Mouse (Mus musculus) spleen, postnatal 14 days (tissue): ENCODE measurements around the gene Gm3238.
"Not testable (repeated sequence)": the region's sequence is repeated elsewhere in the genome, so short reads cannot be mapped to it uniquely, and the experiment has no call there.

Source experiments
- DNase-seq, 2 experiments: peaks; one replicate each; pipeline ENCODE4 v3.0.0; 2021 to 2022; ENCODE audit warnings: low spot score in 2 of 2

The Gm3238 gene

DNA sequence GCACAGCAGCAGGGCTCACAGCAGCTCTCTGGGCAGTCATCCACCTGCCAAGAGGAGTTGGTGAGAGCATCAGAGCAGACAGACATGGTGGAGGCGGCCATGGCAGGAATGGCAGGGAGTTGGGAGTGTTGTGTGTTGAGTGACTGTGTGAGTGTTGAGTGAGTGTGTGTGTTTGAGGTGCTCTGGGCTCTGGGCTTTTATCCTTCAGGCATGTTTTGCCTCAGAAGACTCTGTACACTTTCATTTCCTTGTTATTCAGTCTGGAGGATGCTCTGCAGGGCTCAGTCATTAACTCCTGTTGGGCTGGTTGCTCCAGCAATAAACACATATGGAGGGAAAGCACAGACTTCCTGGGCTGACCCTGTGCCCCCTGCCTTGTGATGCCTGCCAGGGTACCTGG, at the start of gene Gm3238:
Gene Gm3238 (minus strand): TSS at position 101 of the 400 bp plus-strand sequence.
- DNase-seq = not testable (repeated sequence)

GRCm38 (mm10) chr10:77819203-77819602, 48.1 kb upstream of the Gm3238 start:
- no peak for DNase-seq

GRCm38 (mm10) chr10:77818523-77818922, 47.4 kb upstream of the Gm3238 start:
- no peak for DNase-seq

DNA sequence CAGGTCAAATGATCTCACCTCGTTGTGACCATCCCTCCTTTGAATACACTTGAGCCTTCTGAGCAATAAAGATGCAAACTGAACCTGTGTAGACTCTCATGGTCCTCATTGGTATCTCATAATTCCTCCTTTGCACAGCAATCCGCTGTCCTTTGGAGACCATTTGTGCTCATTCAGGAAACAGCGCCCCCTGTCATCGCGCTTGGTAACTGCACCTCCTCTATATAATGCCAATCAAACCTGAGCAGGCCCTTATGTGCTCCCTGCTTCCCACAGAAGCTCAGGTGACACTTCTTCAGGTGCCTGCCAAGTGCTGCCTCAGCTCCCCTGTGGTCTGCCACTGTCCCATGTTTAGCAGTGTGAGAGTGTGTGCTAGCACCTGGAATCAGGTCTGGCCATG, 44.4 kb upstream of the Gm3238 start:
- DNase-seq = peak in 1 of 2 experiments; percentile 9

DNA sequence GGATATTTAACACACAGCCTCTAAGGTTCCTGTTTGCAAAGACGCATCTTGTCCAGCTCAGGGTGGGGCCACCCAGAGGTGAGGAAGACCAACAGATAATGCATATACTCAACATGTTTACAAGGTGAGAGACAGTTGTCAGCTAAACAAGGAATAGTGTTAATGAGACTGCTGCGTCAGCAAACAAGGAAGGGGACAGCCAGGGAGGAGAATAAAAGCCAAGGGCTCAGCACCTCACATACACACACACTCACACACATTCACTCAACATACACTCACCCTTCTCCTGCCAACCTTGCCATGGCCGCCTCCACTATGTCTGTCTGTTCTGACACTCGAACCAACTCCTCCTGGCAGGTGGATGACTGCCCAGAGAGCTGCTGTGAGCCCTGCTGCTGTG, 43.3 kb upstream of the Gm3238 start, which contains the start of gene Gm2696:
Gene Gm2696 (plus strand): TSS at position 301 of the 400 bp plus-strand sequence.
- no peak for DNase-seq

DNA sequence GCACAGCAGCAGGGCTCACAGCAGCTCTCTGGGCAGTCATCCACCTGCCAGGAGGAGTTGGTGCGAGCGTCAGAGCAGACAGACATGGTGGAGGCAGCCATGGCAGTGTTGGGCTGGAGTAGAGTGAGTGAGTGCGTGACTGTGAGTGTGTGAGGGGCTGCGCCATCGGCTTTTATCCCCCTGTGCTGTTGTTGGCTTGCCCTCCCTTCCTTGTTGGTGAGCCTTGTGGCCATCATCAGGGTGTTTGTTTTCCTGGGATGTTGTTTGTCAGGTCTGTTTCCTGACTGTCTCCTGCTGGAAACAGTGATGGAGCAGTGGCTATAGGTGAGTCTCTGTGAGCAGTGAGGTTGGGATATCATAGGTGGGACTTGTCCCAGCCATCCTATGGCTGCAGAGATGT, 40.6 kb upstream of the Gm3238 start, which contains the start of gene Gm9507:
Gene Gm9507 (minus strand): TSS at position 101 of the 400 bp plus-strand sequence.
- no peak for DNase-seq

- DNase-seq = no peak
These were observed 33.0 kb upstream of the Gm3238 start for GRCm38 (mm10) chr10:77804095-77804494.

DNA sequence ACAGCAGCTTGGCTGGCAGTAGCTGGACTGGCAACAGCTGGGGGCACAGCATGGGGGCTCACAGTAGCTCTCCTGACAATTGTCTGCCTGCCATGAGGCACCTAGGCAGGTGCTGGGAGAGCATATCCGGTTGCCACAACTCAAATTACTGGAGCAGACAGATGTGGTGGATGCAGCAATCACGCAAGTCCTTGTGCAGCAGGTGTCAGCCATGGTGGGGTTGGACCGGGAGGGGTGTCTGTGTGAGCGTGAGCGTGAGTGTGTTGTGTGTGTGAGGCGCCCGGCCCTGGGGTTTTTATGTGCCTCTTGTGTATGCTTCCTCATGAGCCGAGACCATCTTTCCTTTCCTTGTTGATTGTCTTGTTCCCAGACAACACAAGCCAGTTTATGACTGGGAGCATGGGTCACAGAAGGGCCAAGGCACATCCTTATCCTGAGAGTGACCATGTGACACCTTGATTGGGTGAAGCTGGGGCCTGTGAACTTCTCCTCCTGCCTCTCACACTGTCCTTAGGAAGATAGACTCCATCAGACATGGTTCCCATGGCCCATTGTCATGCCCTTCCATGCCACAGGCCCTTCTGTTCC, 27.9 kb upstream of the Gm3238 start, which contains the start of gene Gm19668:
Gene Gm19668 (minus strand): TSS at position 213 of the 588 bp plus-strand sequence.
- DNase-seq = no peak

DNA sequence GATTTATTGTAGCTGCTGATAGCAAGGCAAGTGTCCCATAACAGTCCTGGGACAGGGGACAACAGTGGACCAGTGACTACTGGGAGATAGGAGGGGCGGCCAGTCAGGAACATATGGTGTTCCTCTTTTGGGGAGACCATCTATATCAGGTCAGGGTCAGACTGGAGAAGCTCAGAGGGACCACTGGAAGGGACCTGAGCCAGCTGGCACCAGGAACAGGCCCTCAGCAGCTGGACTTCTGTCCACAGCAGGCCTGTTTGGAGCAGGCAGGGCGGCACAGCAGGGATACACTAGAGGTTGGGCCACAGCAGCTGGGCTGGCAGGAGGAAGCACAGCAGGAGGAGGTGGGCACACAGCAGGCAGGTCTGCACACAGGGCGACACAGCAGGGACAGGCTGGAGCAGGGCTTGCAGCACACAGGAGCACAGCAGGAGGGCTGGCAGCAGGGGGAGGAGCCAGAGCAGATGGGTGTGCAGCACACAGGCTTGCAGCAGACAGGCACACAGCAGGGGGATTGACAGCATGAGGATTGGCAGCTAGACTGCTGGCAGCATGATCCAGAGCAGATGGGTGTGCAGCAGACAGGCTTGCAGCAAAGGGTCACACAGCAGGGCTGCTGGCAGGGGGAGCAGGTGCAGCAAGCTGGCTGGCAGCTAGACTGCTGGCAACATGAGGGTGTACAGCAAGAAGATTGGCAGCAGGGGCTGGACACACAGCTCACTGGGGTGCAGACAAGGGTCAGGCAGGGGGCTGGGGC, 27.2 kb upstream of the Gm3238 start:
- not testable (repeated sequence) for DNase-seq

DNA sequence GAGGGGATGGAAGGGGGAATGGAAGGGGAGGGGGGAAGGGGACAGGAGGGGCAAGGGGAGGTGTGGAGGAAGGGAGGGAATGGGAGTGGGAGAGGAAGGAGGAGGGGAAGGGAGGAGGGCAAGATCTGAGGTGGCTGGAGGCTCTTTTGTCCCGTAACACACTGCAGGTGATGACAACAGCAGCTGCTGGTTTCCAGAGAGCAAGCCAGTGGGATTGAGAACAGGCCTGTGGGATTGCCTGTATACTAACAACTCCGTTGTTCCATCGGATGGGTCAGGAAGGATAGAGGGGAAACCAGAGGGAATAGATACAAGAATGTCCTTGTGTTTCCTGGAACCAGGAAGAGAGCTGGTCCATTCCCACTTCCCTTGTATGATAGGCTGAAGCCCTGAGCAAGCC, 26.6 kb upstream of the Gm3238 start:
- no peak for DNase-seq

DNA sequence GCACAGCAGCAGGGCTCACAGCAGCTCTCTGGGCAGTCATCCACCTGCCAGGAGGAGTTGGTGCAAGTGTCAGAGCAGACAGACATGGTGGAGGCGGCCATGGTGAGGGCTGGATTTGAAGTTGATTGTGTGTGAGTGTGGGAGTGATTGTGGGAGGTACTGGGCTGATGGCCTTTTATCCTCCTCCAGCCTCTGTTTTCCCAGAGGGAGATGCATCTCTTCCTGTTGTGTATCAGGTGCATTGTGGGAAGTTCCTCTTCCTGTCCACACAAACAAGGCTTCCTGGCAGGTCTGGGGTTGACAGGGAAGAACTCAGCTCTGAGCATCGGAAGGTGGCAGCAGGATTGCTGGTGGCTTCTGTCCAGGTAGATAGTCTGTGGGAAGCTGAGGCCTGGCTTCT, 23.9 kb upstream of the Gm3238 start, which contains the start of gene Gm9639:
Gene Gm9639 (minus strand): TSS at position 101 of the 400 bp plus-strand sequence.
- no peak for DNase-seq

DNA sequence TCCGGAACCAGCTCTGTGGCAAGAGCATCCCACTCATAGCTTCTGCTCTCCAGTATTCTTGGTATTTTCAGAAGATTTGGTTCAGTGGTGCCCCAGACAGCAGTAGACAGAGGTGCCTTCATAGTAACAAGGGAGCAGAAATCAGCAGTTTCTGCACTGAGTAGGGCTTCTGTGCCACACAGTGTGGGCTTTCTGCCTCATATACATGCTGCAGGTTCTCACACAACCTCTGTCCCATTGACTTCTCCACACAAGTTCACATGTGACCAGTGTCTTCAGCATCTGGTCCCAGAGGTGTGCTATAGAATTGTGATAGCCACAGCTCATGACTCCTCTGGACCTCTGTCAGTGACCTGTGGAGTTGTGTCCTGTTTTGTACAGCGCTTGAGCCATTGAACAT, 17.5 kb upstream of the Gm3238 start:
- no peak for DNase-seq

- not testable (repeated sequence) for DNase-seq
These were observed 16.8 kb upstream of the Gm3238 start, which contains the start of gene Gm7137 for GRCm38 (mm10) chr10:77787876-77788275. TSS of gene Gm7137 (minus strand) at chr10:77788200.

DNA sequence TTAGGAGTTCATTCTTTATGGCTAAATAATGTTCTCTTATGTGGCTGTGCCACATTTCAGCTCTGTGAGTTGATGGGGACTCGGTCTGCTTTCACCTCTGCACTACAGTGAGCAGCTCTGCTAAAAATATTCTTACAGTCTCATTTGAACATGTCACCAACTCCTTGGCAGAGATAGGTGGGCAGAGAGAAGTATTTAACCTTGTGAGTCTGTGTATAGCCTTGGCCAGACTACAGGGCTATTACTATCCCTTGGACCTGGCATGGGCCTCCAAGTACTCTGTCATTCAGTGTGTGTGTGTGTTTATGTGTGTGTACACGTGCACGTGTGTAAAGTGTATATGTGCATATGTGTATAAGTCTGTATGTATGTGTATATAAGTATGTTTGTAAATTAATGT, 12.3 kb upstream of the Gm3238 start:
- not testable (repeated sequence) for DNase-seq

- DNase-seq = not testable (repeated sequence)
These were observed 11.3 kb upstream of the Gm3238 start, which contains the start of gene Gm3250 for GRCm38 (mm10) chr10:77782442-77782841. TSS of gene Gm3250 (minus strand) at chr10:77782542.

GRCm38 (mm10) chr10:77776844-77777243, 5.7 kb upstream of the Gm3238 start, which contains the start of gene Gm7138:
TSS of gene Gm7138 (minus strand) at chr10:77776944.
- not testable (repeated sequence) for DNase-seq

- DNase-seq = not testable (repeated sequence)
These were observed 1.0 kb upstream of the Gm3238 start for GRCm38 (mm10) chr10:77772142-77772541.

DNA sequence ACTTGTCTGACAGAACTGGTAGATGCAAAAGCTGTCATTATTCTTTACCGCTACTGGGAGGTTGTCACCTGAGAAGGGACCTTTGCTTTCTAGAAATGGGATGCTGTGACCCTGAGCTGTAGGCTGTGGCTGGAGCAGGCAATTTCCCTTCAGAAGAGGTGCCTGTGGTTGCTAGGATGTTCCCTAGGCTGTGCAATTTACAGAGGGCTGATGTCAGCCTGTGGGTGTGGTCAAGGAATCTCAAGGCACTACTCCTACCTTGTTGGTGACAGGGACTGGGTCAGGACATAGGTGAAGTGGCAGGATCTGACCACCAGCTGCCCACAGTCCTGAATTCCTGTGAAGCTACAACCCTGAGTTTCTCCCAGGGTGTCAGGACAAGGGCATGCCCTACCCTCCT, 1.4 kb downstream of the Gm3238 start:
- DNase-seq = no peak

DNA sequence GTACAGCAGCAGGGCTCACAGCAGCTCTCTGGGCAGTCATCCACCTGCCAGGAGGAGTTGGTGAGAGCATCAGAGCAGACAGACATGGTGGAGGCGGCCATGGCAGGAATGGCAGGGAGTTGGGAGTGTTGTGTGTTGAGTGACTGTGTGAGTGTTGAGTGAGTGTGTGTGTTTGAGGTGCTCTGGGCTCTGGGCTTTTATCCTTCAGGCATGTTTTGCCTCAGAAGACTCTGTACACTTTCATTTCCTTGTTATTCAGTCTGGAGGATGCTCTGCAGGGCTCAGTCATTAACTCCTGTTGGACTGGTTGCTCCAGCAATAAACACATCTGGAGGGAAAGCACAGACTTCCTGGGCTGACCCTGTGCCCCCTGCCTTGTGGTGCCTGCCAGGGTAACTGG, 11.5 kb downstream of the Gm3238 start, which contains the start of gene Gm3233:
Gene Gm3233 (minus strand): TSS at position 101 of the 400 bp plus-strand sequence.
- DNase-seq = not testable (repeated sequence)

DNA sequence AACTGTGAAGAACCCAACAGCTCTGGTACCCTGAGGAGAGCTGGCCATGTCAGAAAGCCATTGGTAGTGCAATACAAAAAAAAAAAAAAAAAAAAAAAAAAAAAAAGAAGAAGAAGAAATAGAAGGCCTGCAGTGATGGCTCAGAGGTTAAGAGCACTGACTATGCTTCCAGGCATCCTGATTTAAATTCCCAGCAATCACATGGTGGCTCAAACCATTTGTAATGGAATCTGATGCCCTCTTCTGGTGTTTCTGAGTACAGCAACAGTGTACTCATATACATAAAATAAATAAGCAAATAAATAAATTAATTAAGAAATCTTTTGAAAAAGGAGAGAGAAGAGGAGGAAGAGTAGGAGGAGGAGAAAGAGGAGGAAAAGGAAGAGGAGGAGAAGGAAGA, 17.7 kb downstream of the Gm3238 start:
- DNase-seq = no peak

DNA sequence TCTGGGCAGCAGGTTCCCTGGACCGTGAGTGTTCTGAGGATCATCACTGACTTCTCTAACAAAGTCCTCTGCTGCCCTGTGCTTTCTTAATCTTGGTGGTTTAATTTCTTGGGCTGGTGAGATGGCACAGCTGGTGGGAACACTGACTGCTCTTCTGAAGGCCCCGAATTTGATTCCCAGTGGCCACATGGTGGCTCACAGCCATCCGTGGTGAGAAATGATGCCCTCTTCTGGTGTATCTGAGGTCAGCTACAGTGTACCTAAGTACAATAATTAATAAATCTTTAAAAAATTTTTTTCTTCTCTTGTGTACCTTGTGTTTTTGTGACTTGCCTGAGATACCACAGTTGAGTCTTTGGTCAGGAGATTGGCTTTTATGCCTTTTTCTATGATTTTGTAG, 18.8 kb downstream of the Gm3238 start:
- DNase-seq = not testable (repeated sequence)

- DNase-seq = not testable (repeated sequence)
These were observed 19.9 kb downstream of the Gm3238 start, which contains the start of gene Gm9736 for GRCm38 (mm10) chr10:77751254-77751653. TSS of gene Gm9736 (minus strand) at chr10:77751354.
